Mouse (Mus musculus): Measurements from ENCODE around the gene Podn. TPM values are rescaled to one million over a fixed set of nuclear protein-coding genes. Genes with fewer than 3 reads are reported as not detected.

Podn gene
- total RNA-seq, 2 experiments from 2014 or later = 7.2 to 12.6 TPM

- DNase-seq = no peak
Observed at GRCm38 (mm10) chr4:108077224-108077955, 18.9 kb downstream of the Podn start.

- no peak for DNase-seq
Observed at GRCm38 (mm10) chr4:108074204-108074823, 21.9 kb downstream of the Podn start.

- no peak for DNase-seq
Observed at GRCm38 (mm10) chr4:108072086-108072485, 24.2 kb downstream of the Podn start.

GRCm38 (mm10) chr4:108071235-108071901 is 24.9 kb downstream of the Podn start:
- peak; percentile 96 for DNase-seq

GRCm38 (mm10) chr4:108070723-108071122 is 25.5 kb downstream of the Podn start:
- no peak for DNase-seq

- no peak for DNase-seq
Observed at GRCm38 (mm10) chr4:108070286-108070685, 26.0 kb downstream of the Podn start.

- DNase-seq = no peak
Observed at GRCm38 (mm10) chr4:108068081-108068480, 28.2 kb downstream of the Podn start.

- no peak for DNase-seq
Observed at GRCm38 (mm10) chr4:108067261-108067660, 29.0 kb downstream of the Podn start.

- no peak for DNase-seq
Observed at GRCm38 (mm10) chr4:108066569-108066968, 29.7 kb downstream of the Podn start.

GRCm38 (mm10) chr4:108065176-108065844 is 30.9 kb downstream of the Podn start:
- no peak for DNase-seq

GRCm38 (mm10) chr4:108063616-108064015 is 32.6 kb downstream of the Podn start:
- no peak for DNase-seq

- no peak for DNase-seq
Observed at GRCm38 (mm10) chr4:108062524-108062923, 33.7 kb downstream of the Podn start.

- DNase-seq = no peak
Observed at GRCm38 (mm10) chr4:108060774-108061173, 35.5 kb downstream of the Podn start.

GRCm38 (mm10) chr4:108059601-108060379 is 36.5 kb downstream of the Podn start:
- DNase-seq = no peak

- no peak for DNase-seq
Observed at GRCm38 (mm10) chr4:108058166-108058565, 38.1 kb downstream of the Podn start.

GRCm38 (mm10) chr4:108057247-108057646 is 39.0 kb downstream of the Podn start:
- DNase-seq = no peak

- no peak for DNase-seq
Observed at GRCm38 (mm10) chr4:108055873-108056272, 40.4 kb downstream of the Podn start.

GRCm38 (mm10) chr4:108052673-108053072 is 43.6 kb downstream of the Podn start:
- DNase-seq = no peak

GRCm38 (mm10) chr4:108051687-108052274 is 44.5 kb downstream of the Podn start:
- DNase-seq = peak; percentile 48

GRCm38 (mm10) chr4:108046136-108046535 is 50.1 kb downstream of the Podn start:
- peak; percentile 39 for DNase-seq

Measured in gastrocnemius, postnatal 25 days (tissue).